Mouse (Mus musculus) spleen, embryonic (tissue): ENCODE measurements around the gene Arhgdig.

Source experiments
- CTCF ChIA-PET: fragments of 350-600 bp; sonication (Branson Sonifier 250); formaldehyde crosslinking; loops from one replicate; lab custom pipeline; 2022; lab: Charles Lee

The Arhgdig gene

GRCm38 (mm10) chr17:26207686-26208085 lies at the start of gene Arhgdig:
Gene Arhgdig (minus strand): TSS chr17:26207786.
- CTCF ChIA-PET: no interaction called here

GRCm38 (mm10) chr17:26255313-26255712 lies 47.7 kb upstream of the Arhgdig start:
- CTCF ChIA-PET: no interaction called here

GRCm38 (mm10) chr17:26253399-26253798 lies 45.8 kb upstream of the Arhgdig start:
- CTCF ChIA-PET: interaction anchor here (0.7 kb wide), 1 partner anchor 10 kb away, joined by 3 read pairs; no protein-coding TSS in a partner anchor

- CTCF ChIA-PET: interaction anchor here (0.7 kb wide), 1 partner anchor 139 kb away, joined by 8 read pairs; the partner anchor contains the start of gene Tmem8
Measured at GRCm38 (mm10) chr17:26252539-26253251, 45.1 kb upstream of the Arhgdig start, which contains the start of gene Luc7l. Gene Luc7l (plus strand): TSS chr17:26252896.

- CTCF ChIA-PET: interaction anchor here (0.7 kb wide), 2 partner anchors 17 to 138 kb away, joined by 3 to 8 read pairs; partner anchors contain the start of gene Tmem8
Measured at GRCm38 (mm10) chr17:26251886-26252538, 44.4 kb upstream of the Arhgdig start.

GRCm38 (mm10) chr17:26244101-26244841 lies 36.7 kb upstream of the Arhgdig start, which contains the start of gene Fam234a:
Gene Fam234a (minus strand): TSS chr17:26244242.
- CTCF ChIA-PET: interaction anchor here (0.6 kb wide), 1 partner anchor 122 kb away, joined by 3 read pairs; no protein-coding TSS in a partner anchor

GRCm38 (mm10) chr17:26243471-26244100 lies 36.0 kb upstream of the Arhgdig start:
- CTCF ChIA-PET: no interaction called here

GRCm38 (mm10) chr17:26240990-26241389 lies 33.4 kb upstream of the Arhgdig start:
- CTCF ChIA-PET: no interaction called here

GRCm38 (mm10) chr17:26240120-26240790 lies 32.7 kb upstream of the Arhgdig start:
- CTCF ChIA-PET: no interaction called here

- CTCF ChIA-PET: no interaction called here
Measured at GRCm38 (mm10) chr17:26239551-26239950, 32.0 kb upstream of the Arhgdig start.

- CTCF ChIA-PET: no interaction called here
Measured at GRCm38 (mm10) chr17:26237667-26238066, 30.1 kb upstream of the Arhgdig start.

GRCm38 (mm10) chr17:26235077-26235815 lies 27.7 kb upstream of the Arhgdig start:
- CTCF ChIA-PET: no interaction called here

- CTCF ChIA-PET: no interaction called here
Measured at GRCm38 (mm10) chr17:26234386-26234785, 26.8 kb upstream of the Arhgdig start.

GRCm38 (mm10) chr17:26232863-26233262 lies 25.3 kb upstream of the Arhgdig start:
- CTCF ChIA-PET: no interaction called here

GRCm38 (mm10) chr17:26231156-26231555 lies 23.6 kb upstream of the Arhgdig start:
- CTCF ChIA-PET: no interaction called here

- CTCF ChIA-PET: no interaction called here
Measured at GRCm38 (mm10) chr17:26229776-26230175, 22.2 kb upstream of the Arhgdig start.

GRCm38 (mm10) chr17:26225150-26225549 lies 17.6 kb upstream of the Arhgdig start:
- CTCF ChIA-PET: no interaction called here

GRCm38 (mm10) chr17:26221508-26221907 lies 13.9 kb upstream of the Arhgdig start:
- CTCF ChIA-PET: no interaction called here

- CTCF ChIA-PET: no interaction called here
Measured at GRCm38 (mm10) chr17:26212681-26213080, 5.1 kb upstream of the Arhgdig start.

- CTCF ChIA-PET: no interaction called here
Measured at GRCm38 (mm10) chr17:26212241-26212640, 4.7 kb upstream of the Arhgdig start.
